Mouse (Mus musculus): Measurements from ENCODE around the gene Ngfr. TPM values are rescaled to one million over a fixed set of nuclear protein-coding genes. Genes with fewer than 3 reads are reported as not detected.
"Not testable (repeated sequence)": the region's sequence is repeated elsewhere in the genome, so short reads cannot be mapped to it uniquely, and the experiment has no call there.

Ngfr gene
- total RNA-seq (2021): 1 to 10 TPM; 8.1 to 8.5 TPM
- long read RNA-seq, experiment 1, transcript Ngfr-201 (6 exons, 3,446 nt): major isoform, 5 of 5 reads
- long read RNA-seq, experiment 1, partial matches to known transcripts: 0 of 5 reads
- long read RNA-seq, experiment 1, other reads (novel, unspliced or antisense): 0 of 5 reads
- long read RNA-seq, experiment 2, partial matches to known transcripts: 0 of 3 reads
- long read RNA-seq, experiment 2, other reads (novel, unspliced or antisense): 0 of 3 reads

DNA sequence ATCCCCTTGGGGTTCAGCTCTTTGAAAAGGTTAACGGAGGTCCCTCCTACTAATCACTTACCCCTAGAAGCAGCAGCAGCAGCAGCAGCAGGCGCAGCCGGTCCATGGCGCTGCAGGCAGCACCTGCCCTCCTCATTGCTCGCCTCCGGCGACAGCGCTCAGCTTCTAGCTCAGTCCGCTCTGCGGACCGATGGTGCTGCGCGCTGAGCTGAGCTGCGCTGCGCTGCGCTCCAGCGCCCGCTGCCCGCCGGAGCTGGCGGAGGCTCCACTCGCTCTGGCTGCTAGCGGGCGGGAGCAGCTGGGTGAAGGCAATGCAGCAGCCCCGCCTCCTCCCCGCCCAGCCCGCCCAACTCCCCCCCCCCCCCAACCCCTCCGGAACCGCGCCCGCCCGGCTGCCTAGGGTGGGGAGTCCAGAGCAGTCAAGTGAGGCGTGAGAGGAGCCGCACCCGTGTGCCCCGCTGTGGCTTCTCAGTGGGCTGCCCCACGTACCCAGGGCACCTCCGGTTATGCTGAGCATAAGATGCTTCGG lies at the start of gene Ngfr:
Ngfr (minus strand) TSS at position 313 of the 529 bp plus-strand sequence.
- DNase-seq: no peak

DNA sequence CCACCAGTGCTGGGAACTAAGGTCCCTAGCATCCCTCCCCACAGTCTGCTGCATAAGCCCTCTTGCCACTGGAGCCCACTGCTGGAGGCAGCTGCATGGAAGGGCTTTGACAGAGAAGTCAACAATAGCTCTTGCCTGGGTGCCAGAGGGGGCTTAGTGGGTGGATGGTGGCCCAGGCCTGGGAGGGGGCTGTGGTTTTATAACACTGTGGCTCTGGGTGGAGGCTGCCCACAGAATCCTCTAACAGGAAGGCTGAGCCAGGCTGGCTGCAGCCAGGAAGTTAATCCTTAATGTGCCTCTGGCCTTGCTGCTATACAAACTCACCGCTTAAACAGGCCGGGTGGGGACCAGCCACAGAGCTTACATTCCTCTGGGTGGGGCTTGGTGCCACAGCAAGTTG lies 47.5 kb upstream of the Ngfr start:
- DNase-seq: no peak

DNA sequence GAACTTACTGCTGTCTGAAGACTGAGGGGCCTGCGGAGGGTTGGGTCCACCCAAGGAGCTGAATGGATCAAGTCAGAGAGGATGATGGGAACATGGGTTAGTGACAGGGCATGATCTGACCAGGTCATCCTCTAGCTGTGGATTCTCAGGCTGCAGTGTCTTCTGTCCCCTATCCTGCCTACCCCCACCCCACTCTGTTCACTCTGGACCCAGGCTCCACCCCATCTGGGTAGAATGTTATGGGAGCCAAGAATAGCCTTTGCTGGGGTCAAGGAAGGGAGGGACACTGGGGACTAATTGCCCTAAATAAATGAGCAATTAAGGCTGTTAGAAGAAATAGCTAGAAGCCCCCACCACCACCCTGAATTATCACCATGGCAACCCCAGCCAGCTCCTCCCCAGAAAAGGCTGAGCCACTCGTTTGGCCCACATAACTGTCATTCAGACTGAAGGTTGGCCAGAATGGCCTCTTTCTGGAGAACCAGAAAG lies 46.0 kb upstream of the Ngfr start:
- no peak for DNase-seq

DNA sequence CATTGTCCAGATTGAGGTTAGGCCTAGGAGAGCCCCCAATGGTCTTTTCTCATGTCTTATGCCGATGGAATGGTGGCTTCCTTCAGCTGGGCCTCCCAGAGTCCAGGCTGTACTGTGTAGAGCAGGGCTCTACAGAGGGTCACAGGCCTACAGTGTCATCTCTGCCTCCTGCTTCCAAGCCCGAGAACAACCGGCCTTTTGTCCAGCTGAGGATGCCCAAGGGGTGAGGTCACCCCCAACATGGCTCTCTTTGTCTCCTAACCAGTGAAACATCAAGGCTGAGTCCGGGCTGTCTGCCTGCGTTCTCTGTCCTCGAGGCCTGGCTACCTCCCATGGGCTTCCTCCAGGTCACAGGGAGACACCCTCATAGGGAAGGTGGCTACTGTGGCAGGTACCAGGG lies 44.9 kb upstream of the Ngfr start:
- no peak for DNase-seq

DNA sequence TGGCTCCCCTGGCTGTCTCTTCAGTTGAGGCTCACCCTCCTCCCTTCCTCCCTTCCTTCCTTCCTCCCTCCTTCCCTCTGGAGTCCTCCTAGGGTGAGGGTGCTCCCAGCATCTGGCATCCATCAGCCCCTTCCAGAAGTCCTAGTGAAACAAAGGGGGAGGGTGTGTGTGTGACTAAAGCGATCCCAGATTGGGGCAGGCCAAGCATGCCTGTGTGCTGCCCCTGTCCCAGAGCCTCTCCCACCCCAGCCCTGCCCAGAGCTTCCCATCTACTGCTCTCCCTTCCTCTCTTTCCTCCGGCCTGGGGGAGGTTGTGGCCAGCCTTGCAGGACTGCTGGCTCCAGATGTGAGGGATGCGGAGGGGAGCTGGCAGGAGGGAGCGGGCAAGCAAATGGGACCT lies 43.8 kb upstream of the Ngfr start:
- no peak for DNase-seq

DNA sequence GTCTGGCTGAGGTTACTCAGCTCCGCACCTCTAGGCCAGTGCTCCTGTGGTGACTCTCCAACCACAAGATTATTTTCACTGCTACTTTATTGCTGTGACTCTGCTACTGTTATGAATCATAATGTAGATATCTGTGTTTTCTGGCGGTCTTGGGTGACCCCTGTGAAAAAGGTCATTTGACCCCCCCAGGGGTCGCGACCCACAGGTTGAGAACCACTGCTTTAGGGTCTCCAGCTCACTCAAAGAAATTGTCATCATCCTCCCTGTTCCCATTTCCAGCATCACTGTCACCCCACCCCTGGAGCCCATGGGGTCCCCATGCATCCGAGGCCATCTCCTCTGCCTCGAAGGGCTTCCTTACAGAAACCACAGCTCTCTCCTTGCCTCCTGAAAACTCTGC lies 43.0 kb upstream of the Ngfr start:
- DNase-seq: no peak

DNA sequence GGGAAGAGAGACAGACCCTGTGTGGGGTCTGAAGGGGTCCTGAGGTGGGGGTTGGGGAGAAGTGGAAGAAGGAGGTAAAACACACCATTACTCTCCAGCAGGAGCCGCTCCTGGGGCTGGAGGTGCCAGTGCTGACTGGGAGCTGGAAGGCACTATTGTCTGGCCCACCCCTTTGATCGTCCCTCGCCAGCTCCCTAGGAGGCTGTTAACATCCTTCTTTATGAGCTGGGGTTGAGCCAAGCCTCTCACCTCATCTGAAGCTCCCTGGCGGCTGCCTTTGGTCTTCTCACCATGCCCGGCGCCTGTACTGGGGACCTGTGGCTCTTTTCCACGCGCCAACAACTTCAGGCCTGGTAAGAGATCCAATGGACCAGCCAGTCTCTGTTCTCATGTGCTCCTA lies 34.9 kb upstream of the Ngfr start:
- no peak for DNase-seq

DNA sequence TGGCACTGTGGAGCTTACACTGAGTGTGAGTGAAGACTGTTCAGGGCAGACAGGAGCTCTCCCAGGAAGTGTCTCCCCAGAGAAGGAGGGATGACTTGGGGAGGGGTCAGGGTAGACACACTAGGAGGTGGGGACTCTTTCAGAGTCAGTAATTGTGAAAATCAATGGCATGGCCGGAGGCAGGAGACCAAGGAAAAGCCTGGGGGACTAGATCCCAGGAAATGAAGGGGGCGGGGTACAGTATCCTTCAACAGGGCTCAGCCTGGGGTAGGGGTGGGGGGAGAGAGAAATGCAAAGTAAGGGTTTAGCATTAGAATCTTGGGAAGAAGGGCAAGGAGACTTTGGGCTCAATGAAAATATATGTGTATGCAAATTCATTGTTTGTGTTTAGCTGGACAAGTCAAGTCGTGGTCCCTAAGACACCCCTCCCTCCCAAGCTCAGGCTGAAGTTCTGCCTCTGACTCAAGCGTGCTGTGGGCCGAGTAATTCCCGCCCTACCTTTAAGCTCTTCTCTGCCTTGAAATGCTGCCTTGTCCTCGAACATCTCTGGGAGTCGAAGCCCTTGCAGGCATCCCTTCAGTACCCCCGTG lies 34.1 kb upstream of the Ngfr start:
- no peak for DNase-seq

DNA sequence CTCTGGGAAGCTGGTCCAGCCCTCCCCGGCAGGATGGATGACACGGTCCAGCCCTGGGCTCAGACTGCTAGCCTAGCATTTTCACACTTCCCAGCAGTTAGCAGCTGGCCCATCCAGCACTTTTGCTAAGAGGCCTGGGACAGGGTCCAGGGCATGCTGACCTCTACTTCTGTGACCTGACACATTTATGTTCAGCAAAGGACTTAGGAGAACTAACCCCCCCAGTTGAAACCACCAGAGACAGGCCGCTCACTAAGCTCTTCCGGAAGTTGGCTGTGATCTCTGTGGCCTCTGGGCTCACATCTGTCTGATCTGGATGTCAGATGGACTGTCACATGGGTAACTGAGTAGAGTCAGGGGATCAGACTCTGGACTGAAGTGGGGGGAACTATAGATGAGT lies 33.5 kb upstream of the Ngfr start:
- peak; percentile 43 for DNase-seq

DNA sequence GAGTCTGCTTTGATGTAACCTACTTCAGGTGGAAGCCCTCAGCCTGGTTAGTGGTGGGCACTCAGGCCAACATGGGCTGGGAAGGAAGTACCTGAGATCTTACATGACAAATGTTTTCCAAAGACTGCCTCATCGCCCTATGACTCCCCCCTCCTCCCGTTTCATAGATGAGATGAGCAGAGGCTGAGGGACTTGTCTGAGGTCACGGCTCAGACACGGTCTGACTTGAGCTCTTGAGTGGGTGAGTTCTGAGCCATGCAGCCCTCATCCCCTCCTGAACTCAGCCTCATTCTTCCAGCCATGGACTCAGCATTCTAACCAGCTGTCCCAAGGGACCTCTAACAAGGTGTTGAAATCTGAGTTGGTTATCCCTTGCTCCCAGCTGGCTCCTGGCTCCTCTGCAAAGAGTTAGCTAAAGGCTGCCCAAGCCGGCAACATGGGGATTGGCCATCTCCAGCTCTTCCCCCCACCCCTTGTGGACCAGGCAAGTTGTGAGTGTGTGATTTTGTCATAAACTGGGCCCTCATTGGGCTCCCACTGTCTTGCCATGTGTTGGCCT lies 32.4 kb upstream of the Ngfr start:
- no peak for DNase-seq

DNA sequence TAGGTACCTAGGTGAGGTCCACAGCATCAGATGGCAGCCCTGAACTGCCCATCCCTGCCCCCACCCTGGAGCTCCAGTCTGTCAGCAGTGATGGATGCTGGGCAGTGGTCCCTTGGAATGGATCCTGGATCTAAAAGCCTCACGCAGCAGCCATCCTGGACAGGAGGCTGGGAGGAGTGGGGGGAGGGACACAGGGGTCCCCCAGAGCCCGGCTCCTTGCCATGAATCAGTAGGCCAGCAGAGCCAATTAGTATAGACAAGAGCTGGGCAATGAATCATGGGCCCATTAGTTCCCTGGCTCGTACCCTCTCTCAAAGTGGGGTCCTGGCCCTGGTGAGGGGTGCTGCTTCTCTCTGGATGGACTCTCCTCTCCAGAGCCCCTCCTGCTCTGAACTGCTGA lies 31.5 kb upstream of the Ngfr start:
- no peak for DNase-seq

DNA sequence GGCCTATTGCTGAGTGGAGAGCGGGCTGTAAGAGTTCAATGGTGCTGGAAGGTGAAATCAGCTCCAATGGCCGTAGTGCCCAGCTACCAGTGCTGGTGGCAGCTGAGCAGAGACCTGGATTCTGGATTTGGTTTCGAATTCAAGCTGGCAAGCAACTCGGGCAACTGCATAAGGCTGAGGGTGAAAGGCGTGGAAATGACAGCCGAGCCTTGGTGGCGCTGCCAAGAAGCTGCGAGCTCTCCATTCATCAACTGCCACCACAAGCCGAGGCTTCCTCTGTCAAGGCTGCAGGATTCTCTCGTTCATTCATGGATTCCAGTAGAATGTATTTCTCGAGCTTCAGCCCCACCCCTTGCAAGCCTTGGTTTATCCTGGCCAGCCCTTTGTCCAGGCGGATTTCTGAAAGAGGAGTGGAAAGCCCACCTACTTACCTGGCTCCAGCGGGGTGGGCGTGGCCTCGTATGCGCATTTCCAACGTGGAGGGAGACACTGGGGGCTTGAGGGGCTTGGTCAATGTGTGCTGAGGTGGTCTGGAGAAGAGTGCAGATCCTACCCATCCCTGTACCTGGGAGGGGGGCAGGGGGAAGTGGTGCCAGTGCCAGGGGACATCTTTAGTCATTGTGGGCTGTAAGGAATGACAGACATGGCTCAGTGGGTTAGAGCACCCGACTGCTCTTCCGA lies 30.4 kb upstream of the Ngfr start:
- DNase-seq: peak; percentile 51

DNA sequence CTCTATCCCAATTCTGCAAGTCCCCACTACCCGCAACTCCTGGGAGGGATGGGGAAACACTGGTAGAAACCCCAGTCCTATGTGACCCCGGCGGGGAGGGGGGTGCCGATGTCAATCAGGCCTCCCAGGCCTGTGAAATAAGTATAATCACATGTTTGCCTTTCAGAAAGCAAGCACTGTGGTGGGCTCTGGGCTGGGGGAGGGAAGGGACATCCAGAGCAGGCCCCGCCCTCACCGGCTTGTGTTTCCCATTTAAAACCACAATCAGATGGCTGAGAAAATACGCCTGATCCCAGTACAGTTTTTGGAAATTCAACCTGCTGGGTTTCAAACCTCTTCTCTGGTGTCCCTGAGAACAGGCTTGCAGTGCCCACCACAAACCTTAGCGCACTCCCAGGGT lies 27.2 kb upstream of the Ngfr start:
- no peak for DNase-seq

DNA sequence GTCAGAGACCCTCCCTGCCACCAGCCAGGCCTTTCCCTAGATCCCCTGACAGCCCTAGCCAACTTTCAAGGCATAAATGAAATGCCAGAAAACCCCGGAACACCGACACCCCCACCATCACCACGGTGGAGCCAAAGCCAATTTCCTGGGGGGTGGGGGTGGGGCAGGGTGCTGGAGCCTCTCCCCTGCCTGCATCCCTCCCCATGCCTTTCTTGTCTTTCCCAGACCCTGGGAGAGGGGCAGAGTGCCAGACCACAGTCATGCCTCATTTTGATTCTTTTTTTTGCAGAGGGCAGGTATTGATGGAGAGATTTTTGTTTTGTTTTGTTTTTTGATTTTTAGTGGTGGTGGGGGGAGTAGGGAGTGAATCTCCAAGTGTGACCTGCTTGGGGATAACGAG lies 23.7 kb upstream of the Ngfr start:
- DNase-seq: no peak

DNA sequence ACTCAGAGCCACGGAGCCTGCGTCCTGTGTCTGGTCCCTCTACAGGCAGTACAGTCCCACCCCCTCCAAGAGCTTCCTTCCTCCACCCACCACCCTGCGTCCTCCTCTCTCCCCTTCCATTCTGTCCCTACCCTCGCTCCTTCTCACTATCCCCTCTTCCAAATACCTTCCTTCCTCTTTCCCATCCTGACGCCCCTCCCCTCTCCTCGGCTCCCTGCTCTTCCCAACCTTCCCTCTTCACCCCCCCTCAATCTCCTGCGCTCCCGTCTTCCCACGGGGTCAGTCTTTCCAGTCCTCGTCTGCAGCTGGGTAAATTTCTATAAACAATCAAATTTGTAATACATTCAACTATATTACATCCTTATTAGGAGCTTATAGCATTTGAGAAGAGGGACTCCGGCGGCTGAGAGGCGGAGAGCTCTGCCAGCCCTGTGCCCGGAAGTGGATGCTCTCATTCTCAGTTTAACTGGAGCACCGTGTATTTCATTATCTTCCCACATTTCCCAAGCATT lies 22.9 kb upstream of the Ngfr start:
- no peak for DNase-seq

DNA sequence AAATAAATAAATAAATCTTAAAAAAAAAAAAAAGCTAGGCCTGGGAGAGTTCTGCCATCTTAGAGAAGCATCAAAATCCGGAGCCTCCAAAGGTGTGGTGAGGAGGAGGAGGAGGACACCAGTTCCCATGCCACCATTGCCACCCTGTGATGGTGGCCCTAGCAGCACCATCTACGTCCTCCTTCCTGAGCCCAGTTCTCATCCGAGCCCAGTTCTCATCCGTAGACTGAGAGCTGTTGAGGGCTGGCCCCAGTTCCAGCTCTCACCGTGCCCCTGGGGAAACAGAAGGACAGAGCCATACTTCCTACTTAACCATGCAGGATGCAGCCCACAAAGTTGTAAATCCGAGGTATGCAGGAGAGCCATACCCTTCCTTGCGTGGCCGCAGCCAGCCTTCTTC lies 22.4 kb upstream of the Ngfr start:
- DNase-seq: no peak

DNA sequence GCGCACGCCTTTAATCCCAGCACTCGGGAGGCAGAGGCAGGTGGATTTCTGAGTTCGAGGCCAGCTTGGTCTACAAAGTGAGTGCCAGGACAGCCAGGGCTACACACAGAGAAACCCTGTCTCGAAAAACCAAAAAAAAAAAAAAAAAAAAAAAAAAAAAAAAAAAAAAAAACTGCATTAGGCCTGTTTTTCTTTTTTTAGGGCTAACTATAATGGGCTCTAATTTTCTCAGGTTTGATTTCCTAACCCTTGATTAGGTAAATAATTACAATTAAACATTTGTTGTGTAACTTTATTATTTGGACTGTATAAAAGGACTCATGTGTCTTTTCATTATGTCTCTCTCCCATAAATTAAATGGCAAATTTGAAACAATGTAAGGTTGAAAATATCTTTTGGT lies 19.8 kb upstream of the Ngfr start:
- DNase-seq: not testable (repeated sequence)

DNA sequence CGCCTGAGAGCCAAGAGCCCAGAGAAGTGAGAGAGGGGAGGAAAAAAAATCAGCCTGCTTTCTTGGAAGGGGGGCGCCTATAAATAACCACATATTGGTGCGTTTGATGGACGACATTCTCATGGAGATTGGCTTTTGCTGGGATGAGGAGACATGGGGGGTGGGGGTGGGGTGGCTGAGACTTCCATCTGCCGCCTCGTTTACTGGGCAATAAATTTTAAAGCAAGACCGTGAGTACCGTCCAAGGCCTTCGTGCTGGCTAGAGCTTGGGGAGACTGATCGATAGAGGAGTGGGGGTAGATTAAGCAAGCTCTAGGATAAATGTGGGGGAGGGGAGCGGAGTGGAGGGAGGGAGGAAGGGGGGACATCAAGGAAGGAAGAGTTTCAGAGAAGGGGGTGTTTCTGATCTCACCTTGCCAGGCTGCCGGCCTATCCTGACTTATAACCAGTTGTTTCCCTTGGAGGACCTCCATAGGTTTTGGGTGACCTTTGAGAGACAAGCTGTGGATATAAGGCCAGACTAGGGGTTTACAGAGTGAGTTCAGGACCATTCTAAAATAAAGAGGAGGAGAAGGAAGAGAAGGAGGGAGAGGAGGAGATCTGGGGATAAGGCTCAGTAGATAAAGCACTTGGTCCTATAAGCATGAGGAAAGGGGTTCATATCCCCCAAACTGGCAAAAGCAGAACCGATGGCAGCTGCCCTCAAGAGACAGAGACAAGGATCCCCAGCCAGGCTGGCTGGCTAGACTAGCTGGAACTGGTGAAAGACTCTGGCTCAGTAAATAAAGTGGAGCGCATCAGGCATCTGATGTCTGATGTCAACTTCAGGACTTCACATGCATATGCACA lies 10.9 kb upstream of the Ngfr start:
- DNase-seq: no peak

DNA sequence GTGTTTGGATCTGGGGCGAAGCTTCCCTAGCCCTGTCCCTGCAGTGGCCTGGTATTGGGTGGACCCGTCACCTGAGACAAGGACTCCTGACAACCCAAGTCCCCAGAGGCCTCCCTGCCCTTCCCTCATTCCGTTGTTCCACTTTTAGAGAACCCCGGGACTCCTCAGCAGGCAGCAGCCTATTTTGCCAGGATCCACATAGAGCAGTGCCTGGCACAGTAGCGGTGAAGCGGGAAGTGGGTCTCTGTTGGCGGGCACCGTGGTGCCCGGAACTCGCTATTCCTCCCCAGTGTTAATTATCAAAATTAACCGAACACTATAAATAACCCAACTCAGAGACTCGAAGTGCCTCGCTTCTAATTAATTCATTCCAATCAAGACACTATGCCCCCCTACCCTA lies 10.2 kb upstream of the Ngfr start:
- DNase-seq: no peak

DNA sequence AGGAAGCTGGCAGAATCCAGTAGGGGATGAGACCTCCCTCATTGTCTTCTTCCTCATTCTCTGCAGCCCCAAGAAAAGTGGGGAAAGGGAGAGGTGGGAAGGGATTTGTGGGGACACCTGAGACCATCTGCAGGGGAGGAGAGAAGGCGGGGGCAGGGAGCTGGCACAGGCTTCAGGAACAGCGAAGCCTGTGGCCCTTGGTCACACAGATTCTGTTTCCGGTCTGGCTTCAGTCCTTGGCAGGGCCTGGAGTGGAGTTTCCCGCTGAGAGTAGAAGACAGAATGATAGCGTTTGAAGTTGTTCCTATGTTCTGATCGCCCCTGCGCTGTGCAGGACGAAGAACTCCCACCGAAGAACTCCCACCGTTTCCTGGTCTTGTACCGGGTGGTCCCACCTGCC lies 9.2 kb upstream of the Ngfr start:
- DNase-seq: no peak

DNA sequence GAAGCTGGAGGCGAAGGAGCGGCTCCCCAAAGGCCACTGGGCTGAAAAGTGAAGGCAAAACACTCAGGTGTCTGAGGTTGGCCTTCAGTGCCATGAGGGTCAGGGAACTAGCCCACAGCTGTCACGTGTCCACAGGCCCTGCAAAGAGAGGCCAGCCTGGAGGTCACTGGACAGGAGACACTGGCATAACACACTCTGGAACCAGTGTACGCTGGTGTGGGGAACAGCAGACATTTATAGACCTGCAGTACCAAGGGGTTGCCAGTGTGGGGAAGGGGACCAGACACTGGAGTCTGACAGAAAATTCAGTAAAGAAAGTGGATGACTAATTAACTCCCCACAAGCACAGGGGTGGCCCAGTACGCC lies 8.6 kb upstream of the Ngfr start:
- no peak for DNase-seq
